Mouse (Mus musculus) spleen, adult 2 months (tissue): ENCODE data around the gene Smarcc1. TPM values are rescaled to one million over a fixed set of nuclear protein-coding genes. Genes with fewer than 3 reads are reported as not detected.
"Not testable (repeated sequence)": the region's sequence is repeated elsewhere in the genome, so short reads cannot be mapped to it uniquely, and the experiment has no call there.

Experiments
- DNase-seq, 2 experiments: peaks; one replicate each; pipeline versions ENCODE4 v3.0.0 to v3.0.0-alpha.2; 2012 to 2021; ENCODE audit warnings: low spot score in 2 of 2, low read depth in 1 of 2
- H3K27ac ChIP-seq: fragments of 200-500 bp; 2 replicates; pipeline ENCODE4 v1.5.1; 2012; ENCODE audit warnings: low read length, inconsistent platforms; ENCODE audit not compliant: insufficient read depth
- H3K27me3 ChIP-seq: fragments of 200-500 bp; 2 replicates; pipeline ENCODE4 v1.6.1; 2012; ENCODE audit warnings: mild to moderate bottlenecking, moderate library complexity, low read length, inconsistent platforms; ENCODE audit not compliant: control insufficient read depth, insufficient read depth
- H3K36me3 ChIP-seq: fragments of 200-500 bp; 2 replicates; pipeline ENCODE4 v1.6.1; 2012; ENCODE audit warnings: mild to moderate bottlenecking, low read length, inconsistent platforms; ENCODE audit not compliant: control insufficient read depth, insufficient read depth
- H3K4me1 ChIP-seq: fragments of 200-500 bp; 2 replicates; pipeline ENCODE4 v1.6.1; 2011; ENCODE audit warnings: inconsistent platforms; ENCODE audit not compliant: control insufficient read depth, insufficient read depth, insufficient read length
- H3K4me3 ChIP-seq: fragments of 200-500 bp; 2 replicates; pipeline ENCODE4 v1.5.1; 2011; ENCODE audit warnings: mild to moderate bottlenecking, inconsistent platforms; ENCODE audit not compliant: insufficient read depth, insufficient read length; ENCODE audit errors: extremely low read depth
- CTCF ChIP-seq: fragments of 200-500 bp; IDR thresholded peaks from 2 replicates; pipeline ENCODE4 v1.5.1; 2011; ENCODE audit warnings: mild to moderate bottlenecking, inconsistent platforms; ENCODE audit not compliant: insufficient read depth, insufficient read length, insufficient replicate concordance; ENCODE audit errors: extremely low read depth
- POLR2A ChIP-seq: fragments of 200-500 bp; IDR thresholded peaks from 2 replicates; pipeline ENCODE4 v1.6.1; 2011; ENCODE audit warnings: low read depth, low read length, inconsistent platforms
- WGBS: fragments of 180-500 bp; shearing (Covaris S2); methylation state at CpG from one replicate; pipeline ENCODE4 v1.1.7; 2018; 5-methylcytosine and 5-hydroxymethylcytosine counted together
- polyA plus RNA-seq: library from polyadenylated mRNA; depleted of rRNA; stranded (reverse); fragments of >200 nt; gene quantifications from 2 replicates; pipeline ENCODE4 v1.2.3, GENCODE M21; 2012

Smarcc1 gene
- polyA plus RNA-seq, 1 experiment, result 10.6 TPM

- Histone ChIP-seq H3K27ac (peak overlapping the region; percentile 98), H3K4me3 (peak overlapping the region; percentile 97), H3K27me3 (no peaks in the 10 kb centered on the region), H3K4me1 (peaks cover 4% of the 10 kb centered on the region; the same call in 1 of the 2 replicates), H3K36me3 (peaks cover 16% of the 10 kb centered on the region)
- TF ChIP-seq POLR2A (no peak), CTCF (no peak)
- WGBS, result 18% methylated on average over 10 of the region's 10 CpGs
- no peak for DNase-seq
These were observed 1.0 kb upstream of the Smarcc1 start for GRCm38 (mm10) chr9:110116353-110116976.

GRCm38 (mm10) chr9:110117779-110118139 lies 251 bp downstream of the Smarcc1 start, which contains the start of gene Dhx30:
Dhx30 (minus strand) TSS chr9:110117830.
- TF ChIP-seq CTCF (no peak), POLR2A (no peak)
- WGBS, result under 1% methylated on average over 17 of the region's 17 CpGs

GRCm38 (mm10) chr9:110118249-110118648 lies 741 bp downstream of the Smarcc1 start:
- Histone ChIP-seq H3K27ac (no peak overlapping the region), H3K27me3 (no peaks in the 10 kb centered on the region), H3K4me1 (peaks cover 4% of the 10 kb centered on the region; the same call in 1 of the 2 replicates), H3K4me3 (peak overlapping the region; percentile 97), H3K36me3 (peaks cover 3% of the 10 kb centered on the region)
- DNase-seq, result no peak
- TF ChIP-seq POLR2A (no peak), CTCF (no peak)
- 32% methylated on average over 1 of the region's 1 CpGs for WGBS

More at GRCm38 (mm10) chr9:110117779-110118139, 251 bp downstream of the Smarcc1 start, which contains the start of gene Dhx30:
- Histone ChIP-seq H3K27ac (peak within 1 kb of the TSS; percentile 98), H3K4me1 (peaks cover 4% of the 10 kb centered on the region; the same call in 1 of the 2 replicates), H3K27me3 (no peaks in the 10 kb centered on the region), H3K4me3 (peak within 1 kb of the TSS; percentile 97), H3K36me3 (peaks cover 8% of the 10 kb centered on the region)
- DNase-seq, result peak in 1 of 2 experiments; percentile 11

GRCm38 (mm10) chr9:110121424-110121823 lies 3.9 kb downstream of the Smarcc1 start:
- DNase-seq, result no peak
- Histone ChIP-seq H3K27me3 (no peaks in the 10 kb centered on the region), H3K4me3 (no peak overlapping the region), H3K36me3 (no peaks in the 10 kb centered on the region), H3K4me1 (peaks cover 6% of the 10 kb centered on the region; the same call in 1 of the 2 replicates), H3K27ac (no peak overlapping the region)
- 79% methylated on average over 4 of the region's 4 CpGs for WGBS
- TF ChIP-seq CTCF (no peak), POLR2A (no peak)

- Histone ChIP-seq H3K4me3 (no peak overlapping the region), H3K4me1 (peaks cover 5% of the 10 kb centered on the region; the same call in 1 of the 2 replicates), H3K27ac (no peak overlapping the region), H3K27me3 (no peaks in the 10 kb centered on the region), H3K36me3 (no peaks in the 10 kb centered on the region)
- 76% methylated on average over 2 of the region's 2 CpGs for WGBS
- no peak for DNase-seq
- TF ChIP-seq CTCF (no peak), POLR2A (no peak)
These were observed 5.8 kb downstream of the Smarcc1 start for GRCm38 (mm10) chr9:110123322-110123721.

- not testable (repeated sequence) for DNase-seq
These were observed 6.6 kb downstream of the Smarcc1 start for GRCm38 (mm10) chr9:110124008-110124540.

More at GRCm38 (mm10) chr9:110124008-110124540, 6.6 kb downstream of the Smarcc1 start:
- H3K36me3 ChIP-seq, H3K27ac ChIP-seq, H3K4me3 ChIP-seq, H3K4me1 ChIP-seq, H3K27me3 ChIP-seq: not testable (repeated sequence)
- 77% methylated on average over 2 of the region's 2 CpGs for WGBS
